Mouse (Mus musculus): ENCODE data around the gene Tmem135. TPM values are rescaled to one million over a fixed set of nuclear protein-coding genes. Genes with fewer than 3 reads are reported as not detected.

Tmem135 gene
- polyA plus RNA-seq, 1 experiment: 30.9 TPM

DNA sequence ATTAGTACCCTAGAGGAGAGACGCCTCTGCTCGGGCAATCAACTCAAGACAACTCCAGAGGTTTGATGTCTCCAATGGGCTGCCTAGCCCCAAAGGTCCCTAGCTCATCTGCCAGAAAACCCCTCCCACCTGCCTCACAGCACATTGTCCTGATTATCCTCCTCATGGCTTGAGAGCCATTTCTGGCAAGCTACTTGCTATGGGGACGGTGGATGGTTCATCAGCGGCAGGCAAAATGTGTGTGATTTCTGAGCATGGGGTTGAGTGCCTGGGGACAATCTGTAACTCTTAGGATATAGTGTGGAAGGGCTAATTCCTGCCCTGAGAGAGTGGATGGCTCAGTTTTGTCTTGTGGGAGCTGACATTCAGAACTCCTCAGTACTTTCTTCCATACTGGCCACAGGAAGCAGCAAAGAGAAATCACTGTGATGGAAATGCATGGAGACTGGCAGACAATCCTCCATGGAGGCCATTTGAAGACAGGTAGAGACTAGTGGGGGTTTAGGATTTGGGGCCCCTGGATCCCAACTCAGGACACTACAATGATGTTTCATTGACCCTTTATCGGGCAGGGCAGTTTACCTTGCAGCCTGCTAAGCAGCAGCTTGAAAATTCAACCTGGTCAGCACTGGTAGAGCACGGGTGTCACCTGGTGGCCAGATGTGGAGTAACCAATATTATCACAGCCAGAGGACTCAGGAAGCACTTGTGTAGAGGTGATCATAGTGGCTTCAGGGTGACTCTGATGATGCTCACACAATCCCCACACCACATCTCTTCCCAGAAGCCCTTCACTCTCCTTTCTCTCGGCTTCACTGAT lies 277.7 kb downstream of the Tmem135 start:
- H3K27ac ChIP-seq (ENCODE audit: insufficient read depth, low read length): no peak overlapping the region
- no peak overlapping the region for H3K4me3 ChIP-seq (ENCODE audit: insufficient read depth, low read length)
- no peaks in the 10 kb centered on the region for H3K4me1 ChIP-seq (ENCODE audit: control insufficient read depth, insufficient read depth, low read length)
- TF ChIP-seq CTCF (IDR thresholded peaks at IDR 0.05; ENCODE audit: extremely low read depth, insufficient read depth, low read length) (peak; percentile 92), POLR2A (IDR thresholded peaks at IDR 0.05; ENCODE audit: extremely low read depth, insufficient read depth, low read length) (no peak)

GRCm38 (mm10) chr7:89116261-89116664 lies 287.8 kb downstream of the Tmem135 start:
- no peaks in the 10 kb centered on the region for H3K4me1 ChIP-seq (ENCODE audit: control insufficient read depth, insufficient read depth, low read length)
- no peak overlapping the region for H3K4me3 ChIP-seq (ENCODE audit: insufficient read depth, low read length)
- no peak overlapping the region for H3K27ac ChIP-seq (ENCODE audit: insufficient read depth, low read length)
- TF ChIP-seq CTCF (IDR thresholded peaks at IDR 0.05; ENCODE audit: extremely low read depth, insufficient read depth, low read length) (no peak), POLR2A (IDR thresholded peaks at IDR 0.05; ENCODE audit: extremely low read depth, insufficient read depth, low read length) (no peak)

GRCm38 (mm10) chr7:89115633-89116032 lies 288.4 kb downstream of the Tmem135 start:
- Histone ChIP-seq H3K4me3 (ENCODE audit: insufficient read depth, low read length) (no peak overlapping the region), H3K27ac (ENCODE audit: insufficient read depth, low read length) (no peak overlapping the region), H3K4me1 (ENCODE audit: control insufficient read depth, insufficient read depth, low read length) (no peaks in the 10 kb centered on the region)
- TF ChIP-seq POLR2A (IDR thresholded peaks at IDR 0.05; ENCODE audit: extremely low read depth, insufficient read depth, low read length) (no peak), CTCF (IDR thresholded peaks at IDR 0.05; ENCODE audit: extremely low read depth, insufficient read depth, low read length) (no peak)

DNA sequence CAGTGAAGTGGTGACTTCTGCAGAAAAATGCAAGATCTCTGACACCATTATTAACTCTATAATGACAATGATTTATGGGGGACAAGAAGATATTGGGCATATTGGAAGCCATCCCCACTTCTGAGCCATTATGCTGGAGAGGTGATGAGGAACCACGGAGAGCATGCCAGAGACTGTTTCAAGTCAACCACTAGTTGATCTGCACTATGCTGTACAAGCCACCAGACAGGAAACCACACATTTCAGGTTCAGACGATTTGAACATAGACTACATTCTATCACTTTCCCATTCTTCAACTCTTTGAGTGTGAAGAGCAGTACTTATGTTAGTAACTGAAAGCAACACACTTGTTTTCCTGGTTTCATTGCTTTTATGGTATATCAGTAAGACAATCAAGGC lies 297.6 kb downstream of the Tmem135 start:
- H3K27ac ChIP-seq (ENCODE audit: insufficient read depth, low read length): no peak overlapping the region
- no peak for TF ChIP-seq CTCF (IDR thresholded peaks at IDR 0.05; ENCODE audit: extremely low read depth, insufficient read depth, low read length)
- no peak for TF ChIP-seq POLR2A (IDR thresholded peaks at IDR 0.05; ENCODE audit: extremely low read depth, insufficient read depth, low read length)
- no peaks in the 10 kb centered on the region for H3K4me1 ChIP-seq (ENCODE audit: control insufficient read depth, insufficient read depth, low read length)
- H3K4me3 ChIP-seq (ENCODE audit: insufficient read depth, low read length): no peak overlapping the region

GRCm38 (mm10) chr7:89099756-89100155 lies 304.3 kb downstream of the Tmem135 start:
- Histone ChIP-seq H3K4me3 (ENCODE audit: insufficient read depth, low read length) (no peak overlapping the region), H3K4me1 (ENCODE audit: control insufficient read depth, insufficient read depth, low read length) (no peaks in the 10 kb centered on the region), H3K27ac (ENCODE audit: insufficient read depth, low read length) (no peak overlapping the region)
- no peak for TF ChIP-seq CTCF (IDR thresholded peaks at IDR 0.05; ENCODE audit: extremely low read depth, insufficient read depth, low read length)
- TF ChIP-seq POLR2A (IDR thresholded peaks at IDR 0.05; ENCODE audit: extremely low read depth, insufficient read depth, low read length): no peak

Other genes with a start within 250 kb of the Tmem135 start
- 5.1 and 6.2 TPM in 2 replicates for gene Fzd4, start 133 bp upstream of the Tmem135 start, polyA plus RNA-seq (2012; rRNA removed)
- gene Prss23, start 123.0 kb upstream of the Tmem135 start, polyA plus RNA-seq (2012; rRNA removed): 24.7 and 34.8 TPM in 2 replicates
- 77.0 and 80.0 TPM in 2 replicates for gene Me3, start 228.2 kb upstream of the Tmem135 start, polyA plus RNA-seq (2012; rRNA removed)